Mouse (Mus musculus): Measurements from ENCODE around the gene Trak2. TPM values are rescaled to one million over a fixed set of nuclear protein-coding genes. Genes with fewer than 3 reads are reported as not detected.

Trak2 gene
- polyA plus RNA-seq, 1 experiment from 2014 or later = 15.5 TPM

DNA sequence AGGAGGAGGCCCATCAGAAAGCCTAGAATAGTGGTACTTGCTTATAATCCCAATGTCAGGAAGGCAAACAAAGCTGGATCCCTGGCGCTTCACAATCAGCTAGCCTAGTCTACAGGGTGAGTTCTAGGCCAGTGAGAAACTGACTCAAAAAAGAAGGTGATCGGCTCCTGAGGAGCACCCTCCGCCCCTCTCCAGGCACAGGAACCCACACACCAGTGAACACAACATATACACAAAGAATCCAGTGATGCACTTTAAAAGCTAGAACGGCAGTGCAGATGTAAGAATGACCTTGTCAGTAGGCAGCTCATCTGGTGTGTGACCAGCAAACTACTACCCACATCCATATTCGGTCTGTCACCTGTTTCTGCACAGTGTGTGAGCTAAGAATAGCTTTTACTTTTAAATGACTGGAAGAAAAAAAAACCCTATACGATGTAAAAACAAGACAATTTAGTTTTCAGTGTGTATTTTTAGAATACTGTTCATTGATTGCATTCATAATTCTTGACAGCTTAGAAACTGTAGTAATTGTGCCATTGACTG is 23.6 kb downstream of the Trak2 start:
- 93% methylated on average over 6 of the region's 6 CpGs for WGBS
- no peak overlapping the region for H3K27ac ChIP-seq (ENCODE audit: low read depth, low read length)

GRCm38 (mm10) chr1:58946718-58947117 is 26.5 kb downstream of the Trak2 start:
- Histone ChIP-seq H3K27ac (ENCODE audit: low read depth, low read length) (no peak overlapping the region), H3K9ac (replicated peaks; ENCODE audit: low read depth, low read length) (no peak overlapping the region), H3K36me3 (ENCODE audit: control insufficient read depth, insufficient read depth, low read length) (peaks cover 13% of the 10 kb centered on the region), H3K9me3 (ENCODE audit: control insufficient read depth, low read length) (no peaks in the 10 kb centered on the region), H3K27me3 (ENCODE audit: control insufficient read depth, insufficient read depth, low read length) (no peaks in the 10 kb centered on the region), H3K4me2 (ENCODE audit: low read depth, low read length) (no peak overlapping the region), H3K4me3 (ENCODE audit: low read depth, low read length) (no peak overlapping the region), H3K4me1 (ENCODE audit: control insufficient read depth, insufficient read depth, low read length) (no peaks in the 10 kb centered on the region)
- WGBS = 97% methylated on average over 9 of the region's 9 CpGs
- ATAC-seq (ENCODE audit: low read depth) = no peak

More for the DNA sequence above, 23.6 kb downstream of the Trak2 start:
- Histone ChIP-seq H3K9ac (replicated peaks; ENCODE audit: low read depth, low read length) (no peak overlapping the region), H3K4me1 (ENCODE audit: control insufficient read depth, insufficient read depth, low read length) (no peaks in the 10 kb centered on the region), H3K4me3 (ENCODE audit: low read depth, low read length) (no peak overlapping the region), H3K4me2 (ENCODE audit: low read depth, low read length) (no peak overlapping the region), H3K36me3 (ENCODE audit: control insufficient read depth, insufficient read depth, low read length) (peaks cover 11% of the 10 kb centered on the region), H3K9me3 (ENCODE audit: control insufficient read depth, low read length) (no peaks in the 10 kb centered on the region), H3K27me3 (ENCODE audit: control insufficient read depth, insufficient read depth, low read length) (no peaks in the 10 kb centered on the region)
- no peak for ATAC-seq (ENCODE audit: low read depth)

DNA sequence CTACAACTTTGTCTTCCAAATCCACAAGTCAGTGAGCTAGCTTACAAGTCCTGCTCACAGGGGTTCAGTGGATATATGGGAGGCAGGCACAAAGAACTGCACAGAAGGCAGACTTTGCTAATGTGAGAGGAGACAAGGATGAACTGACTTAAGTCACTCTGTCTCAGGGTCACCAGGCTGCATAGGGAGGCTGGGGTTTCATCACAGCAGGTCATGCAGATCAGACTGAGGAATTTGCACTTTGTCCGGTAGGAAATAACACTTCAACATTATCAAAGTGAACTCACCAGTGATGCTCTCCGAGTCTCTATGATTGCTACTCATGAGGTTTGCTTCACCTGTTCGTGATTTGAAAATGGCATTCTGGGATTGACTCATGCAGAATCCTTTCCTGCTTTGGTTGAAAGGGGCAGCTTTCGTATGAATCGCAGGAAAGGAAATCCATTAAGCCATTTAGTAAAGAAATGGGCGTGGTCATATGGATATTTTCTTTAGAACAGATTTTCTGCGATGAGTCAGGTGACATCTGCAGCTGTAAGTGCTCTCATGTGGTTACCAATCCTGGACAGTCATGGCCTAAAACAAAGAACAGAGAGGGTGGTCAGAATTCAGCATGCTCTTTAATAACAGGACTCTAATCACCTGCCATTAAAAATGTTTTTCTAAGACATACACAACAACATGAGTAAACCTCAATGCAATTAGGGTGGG is 27.1 kb downstream of the Trak2 start:
- WGBS = 93% methylated on average over 7 of the region's 7 CpGs
- no peaks in the 10 kb centered on the region for H3K9me3 ChIP-seq (ENCODE audit: control insufficient read depth, low read length)
- H3K27ac ChIP-seq (ENCODE audit: low read depth, low read length) = no peak overlapping the region
- no peak overlapping the region for H3K9ac ChIP-seq (replicated peaks; ENCODE audit: low read depth, low read length)
- H3K4me3 ChIP-seq (ENCODE audit: low read depth, low read length) = no peak overlapping the region
- H3K27me3 ChIP-seq (ENCODE audit: control insufficient read depth, insufficient read depth, low read length) = no peaks in the 10 kb centered on the region
- H3K4me2 ChIP-seq (ENCODE audit: low read depth, low read length) = no peak overlapping the region
- H3K4me1 ChIP-seq (ENCODE audit: control insufficient read depth, insufficient read depth, low read length) = no peaks in the 10 kb centered on the region
- H3K36me3 ChIP-seq (ENCODE audit: control insufficient read depth, insufficient read depth, low read length) = peaks cover 13% of the 10 kb centered on the region
- no peak for ATAC-seq (ENCODE audit: low read depth)

- Histone ChIP-seq H3K27me3 (ENCODE audit: control insufficient read depth, insufficient read depth, low read length) (no peaks in the 10 kb centered on the region), H3K4me2 (ENCODE audit: low read depth, low read length) (no peak overlapping the region), H3K9ac (replicated peaks; ENCODE audit: low read depth, low read length) (no peak overlapping the region), H3K36me3 (ENCODE audit: control insufficient read depth, insufficient read depth, low read length) (peaks cover 13% of the 10 kb centered on the region), H3K9me3 (ENCODE audit: control insufficient read depth, low read length) (no peaks in the 10 kb centered on the region), H3K4me3 (ENCODE audit: low read depth, low read length) (no peak overlapping the region), H3K4me1 (ENCODE audit: control insufficient read depth, insufficient read depth, low read length) (no peaks in the 10 kb centered on the region), H3K27ac (ENCODE audit: low read depth, low read length) (no peak overlapping the region)
- 97% methylated on average over 2 of the region's 2 CpGs for WGBS
- no peak for ATAC-seq (ENCODE audit: low read depth)
Observed at GRCm38 (mm10) chr1:58945523-58945922, 27.7 kb downstream of the Trak2 start.

DNA sequence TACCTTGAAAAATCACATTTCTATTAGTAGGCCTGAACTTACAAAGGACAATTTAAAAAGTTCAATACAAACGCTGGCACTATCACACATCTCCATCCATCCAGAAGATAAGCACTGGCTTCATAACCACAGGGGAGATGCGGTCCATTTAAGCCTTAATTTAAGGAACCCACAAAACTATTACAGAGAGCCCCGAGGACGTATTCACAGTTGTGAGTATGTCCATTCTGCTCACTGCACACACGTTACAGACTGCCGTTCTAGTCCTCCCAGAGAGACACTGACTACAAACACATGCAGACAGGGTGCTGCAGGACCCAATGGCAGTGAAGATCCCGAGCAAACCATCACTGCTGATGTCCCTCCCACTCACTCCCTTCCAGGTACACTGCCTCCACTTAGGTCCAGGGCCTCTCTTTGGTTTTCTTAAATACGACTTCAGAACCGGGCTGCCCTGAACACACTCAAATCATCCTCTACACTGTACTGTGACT is 35.6 kb downstream of the Trak2 start:
- Histone ChIP-seq H3K36me3 (ENCODE audit: control insufficient read depth, insufficient read depth, low read length) (no peaks in the 10 kb centered on the region), H3K9ac (replicated peaks; ENCODE audit: low read depth, low read length) (no peak overlapping the region), H3K9me3 (ENCODE audit: control insufficient read depth, low read length) (no peaks in the 10 kb centered on the region), H3K4me3 (ENCODE audit: low read depth, low read length) (no peak overlapping the region), H3K27ac (ENCODE audit: low read depth, low read length) (no peak overlapping the region), H3K4me2 (ENCODE audit: low read depth, low read length) (no peak overlapping the region), H3K27me3 (ENCODE audit: control insufficient read depth, insufficient read depth, low read length) (no peaks in the 10 kb centered on the region), H3K4me1 (ENCODE audit: control insufficient read depth, insufficient read depth, low read length) (no peaks in the 10 kb centered on the region)
- ATAC-seq (ENCODE audit: low read depth) = no peak
- WGBS = 90% methylated on average over 9 of the region's 9 CpGs

DNA sequence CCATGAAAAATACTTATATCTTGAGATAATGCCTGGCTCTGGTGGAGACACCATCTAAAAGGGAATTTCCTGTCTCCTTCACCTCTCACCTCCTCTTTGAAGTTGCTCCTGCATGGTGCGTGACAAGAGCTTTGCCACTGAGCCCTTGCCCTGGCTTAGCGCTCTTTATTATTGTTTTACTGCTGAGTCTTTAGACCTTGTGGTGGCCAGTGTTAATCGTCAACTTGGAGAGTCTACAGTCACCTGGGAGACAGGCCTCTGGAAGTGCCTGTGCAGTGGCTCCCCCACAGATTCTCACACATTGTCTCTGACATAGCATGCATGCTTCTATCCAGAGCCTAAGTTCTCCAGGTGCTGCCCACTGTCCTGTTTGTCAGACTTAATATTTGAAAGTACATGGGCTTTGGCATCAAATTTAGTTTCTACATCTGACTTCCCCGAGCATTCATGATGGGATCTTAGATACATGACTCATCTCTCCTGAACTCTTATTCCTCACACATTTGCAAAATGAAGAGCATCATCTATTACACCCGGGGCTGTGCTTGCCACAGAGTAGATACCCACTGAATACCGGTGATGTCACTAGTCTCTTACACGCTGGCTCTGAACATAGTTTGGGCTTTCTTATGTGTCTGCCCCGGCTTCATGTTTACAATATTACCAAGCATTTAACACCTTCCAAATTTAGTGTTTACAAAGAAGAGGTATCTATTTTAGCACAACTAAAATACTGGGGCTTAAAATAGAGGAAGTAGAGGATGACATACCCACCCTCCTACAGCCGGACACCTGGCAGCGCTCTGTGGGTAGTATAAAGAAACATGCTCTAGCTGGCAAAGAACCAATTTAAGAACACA is 36.3 kb downstream of the Trak2 start:
- Histone ChIP-seq H3K4me3 (ENCODE audit: low read depth, low read length) (no peak overlapping the region), H3K36me3 (ENCODE audit: control insufficient read depth, insufficient read depth, low read length) (no peaks in the 10 kb centered on the region), H3K4me2 (ENCODE audit: low read depth, low read length) (no peak overlapping the region), H3K9me3 (ENCODE audit: control insufficient read depth, low read length) (no peaks in the 10 kb centered on the region), H3K4me1 (ENCODE audit: control insufficient read depth, insufficient read depth, low read length) (no peaks in the 10 kb centered on the region), H3K27ac (ENCODE audit: low read depth, low read length) (no peak overlapping the region), H3K9ac (replicated peaks; ENCODE audit: low read depth, low read length) (no peak overlapping the region), H3K27me3 (ENCODE audit: control insufficient read depth, insufficient read depth, low read length) (no peaks in the 10 kb centered on the region)
- no peak for ATAC-seq (ENCODE audit: low read depth)
- 96% methylated on average over 10 of the region's 10 CpGs for WGBS

- Histone ChIP-seq H3K9me3 (ENCODE audit: control insufficient read depth, low read length) (no peaks in the 10 kb centered on the region), H3K4me3 (ENCODE audit: low read depth, low read length) (no peak overlapping the region), H3K9ac (replicated peaks; ENCODE audit: low read depth, low read length) (no peak overlapping the region), H3K4me2 (ENCODE audit: low read depth, low read length) (no peak overlapping the region), H3K36me3 (ENCODE audit: control insufficient read depth, insufficient read depth, low read length) (peaks cover 1% of the 10 kb centered on the region), H3K27ac (ENCODE audit: low read depth, low read length) (no peak overlapping the region), H3K4me1 (ENCODE audit: control insufficient read depth, insufficient read depth, low read length) (no peaks in the 10 kb centered on the region), H3K27me3 (ENCODE audit: control insufficient read depth, insufficient read depth, low read length) (no peaks in the 10 kb centered on the region)
- WGBS = 97% methylated on average over 5 of the region's 5 CpGs
- no peak for ATAC-seq (ENCODE audit: low read depth)
Observed at GRCm38 (mm10) chr1:58926664-58927063, 46.6 kb downstream of the Trak2 start.

DNA sequence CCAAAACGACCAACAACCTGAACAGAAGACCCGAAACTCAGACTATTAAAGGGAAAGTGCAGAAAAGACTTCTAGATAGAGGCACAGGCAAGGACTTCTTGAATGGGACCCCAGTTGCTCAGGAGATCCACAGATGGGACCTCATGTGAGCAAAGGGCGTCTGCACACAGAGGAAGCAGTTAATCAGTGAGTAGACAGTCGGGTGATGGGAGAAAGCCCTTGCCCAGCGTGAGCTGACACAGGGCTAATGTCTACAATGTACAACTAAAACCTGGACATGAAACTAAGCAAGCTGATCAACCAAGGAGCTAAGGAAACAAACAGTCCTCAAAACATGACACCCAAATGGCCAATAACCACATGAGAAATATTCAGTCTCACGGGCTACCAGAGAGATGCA is 55.7 kb downstream of the Trak2 start:
- Histone ChIP-seq H3K27ac (ENCODE audit: low read depth, low read length) (no peak overlapping the region), H3K36me3 (ENCODE audit: control insufficient read depth, insufficient read depth, low read length) (peaks cover 43% of the 10 kb centered on the region), H3K27me3 (ENCODE audit: control insufficient read depth, insufficient read depth, low read length) (no peaks in the 10 kb centered on the region), H3K4me2 (ENCODE audit: low read depth, low read length) (no peak overlapping the region), H3K9me3 (ENCODE audit: control insufficient read depth, low read length) (no peaks in the 10 kb centered on the region), H3K4me1 (ENCODE audit: control insufficient read depth, insufficient read depth, low read length) (no peaks in the 10 kb centered on the region), H3K9ac (replicated peaks; ENCODE audit: low read depth, low read length) (no peak overlapping the region), H3K4me3 (ENCODE audit: low read depth, low read length) (no peak overlapping the region)
- WGBS = 80% methylated on average over 6 of the region's 6 CpGs
- no peak for ATAC-seq (ENCODE audit: low read depth)
